Mouse (Mus musculus) T-helper 17 cell (primary cell): ENCODE results near the gene Lmnb2.

ENCODE experiments used
- in situ Hi-C, 2 experiments: fragments of 300-600 bp; cut with MboI, MseI; formaldehyde crosslinking; loops; 1 replicate in 1 of 2; 2 replicates in 1 of 2; pipeline ENCODE4 v1.15.1; 2025; ENCODE audit warnings: high pct_unique_total_duplicates in 2 of 2

Gene Lmnb2

DNA sequence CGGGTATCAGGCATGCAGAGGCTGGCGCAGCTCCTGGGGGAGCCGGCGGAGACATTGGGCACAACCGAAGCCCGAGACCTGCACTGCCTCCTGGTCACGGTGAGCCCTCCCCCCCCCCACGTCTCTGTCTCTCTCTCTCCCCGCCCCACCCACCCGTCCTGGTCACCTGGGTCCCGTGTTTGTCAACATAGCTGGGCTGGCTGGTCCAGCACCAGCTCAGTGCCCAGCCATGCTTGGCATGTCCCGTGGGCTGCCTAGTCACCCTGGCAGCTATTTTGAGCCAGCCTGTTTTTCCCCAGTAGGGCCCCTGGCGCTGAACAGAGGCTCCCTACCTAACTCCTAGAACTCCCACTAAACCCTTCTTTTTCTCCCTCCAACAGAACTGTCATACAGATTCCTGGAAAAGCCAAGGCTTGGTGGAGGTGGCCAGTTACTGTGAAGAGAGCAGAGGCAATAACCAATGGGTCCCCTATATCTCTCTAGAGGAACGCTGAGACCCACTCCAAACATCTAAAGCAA, 13.2 kb upstream of the Lmnb2 start:
- in situ Hi-C loops = loop anchor here in 1 of 2 experiments (25.0 kb wide), 1 partner anchor 1831 kb away; the partner anchor contains the start of gene Nfyb

DNA sequence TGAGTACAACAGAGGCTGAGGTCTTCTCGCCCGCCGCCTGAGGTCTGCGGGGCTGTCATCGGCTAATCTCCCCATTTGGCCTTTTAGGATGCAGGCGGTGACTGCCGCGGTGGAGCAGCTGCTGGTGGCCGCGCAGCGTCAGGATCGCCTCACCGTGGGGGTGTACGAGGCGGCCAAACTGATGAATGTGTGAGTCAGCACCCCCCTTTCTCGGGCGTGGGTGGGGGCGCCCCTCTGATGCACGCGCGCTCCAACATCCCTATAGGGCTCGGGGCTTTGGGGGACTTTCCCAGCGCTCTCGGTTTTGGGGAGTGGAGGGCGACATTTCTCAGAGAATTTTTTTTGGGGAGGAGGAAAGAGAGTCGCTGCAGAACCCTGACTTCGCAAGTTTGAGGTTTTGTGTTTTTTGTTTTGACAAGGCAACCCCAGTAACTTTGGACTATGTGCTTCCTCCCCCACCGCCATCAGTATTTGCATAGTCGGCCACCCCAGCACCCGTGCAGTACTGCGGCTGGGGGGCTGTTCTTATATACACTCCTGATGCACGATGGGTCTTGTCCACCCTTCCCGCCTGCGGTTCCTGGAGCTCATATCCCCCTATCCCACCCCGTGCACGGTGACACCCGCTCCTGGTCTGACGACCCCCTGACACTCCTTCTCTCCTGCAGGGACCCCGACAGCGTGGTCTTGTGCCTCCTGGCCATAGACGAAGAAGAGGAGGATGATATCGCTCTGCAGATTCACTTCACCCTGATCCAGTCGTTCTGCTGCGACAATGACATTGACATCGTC, 12.5 kb upstream of the Lmnb2 start:
- in situ Hi-C loops = loop anchor here in 1 of 2 experiments (25.0 kb wide), 1 partner anchor 1832 kb away; the partner anchor contains the start of gene Nfyb

DNA sequence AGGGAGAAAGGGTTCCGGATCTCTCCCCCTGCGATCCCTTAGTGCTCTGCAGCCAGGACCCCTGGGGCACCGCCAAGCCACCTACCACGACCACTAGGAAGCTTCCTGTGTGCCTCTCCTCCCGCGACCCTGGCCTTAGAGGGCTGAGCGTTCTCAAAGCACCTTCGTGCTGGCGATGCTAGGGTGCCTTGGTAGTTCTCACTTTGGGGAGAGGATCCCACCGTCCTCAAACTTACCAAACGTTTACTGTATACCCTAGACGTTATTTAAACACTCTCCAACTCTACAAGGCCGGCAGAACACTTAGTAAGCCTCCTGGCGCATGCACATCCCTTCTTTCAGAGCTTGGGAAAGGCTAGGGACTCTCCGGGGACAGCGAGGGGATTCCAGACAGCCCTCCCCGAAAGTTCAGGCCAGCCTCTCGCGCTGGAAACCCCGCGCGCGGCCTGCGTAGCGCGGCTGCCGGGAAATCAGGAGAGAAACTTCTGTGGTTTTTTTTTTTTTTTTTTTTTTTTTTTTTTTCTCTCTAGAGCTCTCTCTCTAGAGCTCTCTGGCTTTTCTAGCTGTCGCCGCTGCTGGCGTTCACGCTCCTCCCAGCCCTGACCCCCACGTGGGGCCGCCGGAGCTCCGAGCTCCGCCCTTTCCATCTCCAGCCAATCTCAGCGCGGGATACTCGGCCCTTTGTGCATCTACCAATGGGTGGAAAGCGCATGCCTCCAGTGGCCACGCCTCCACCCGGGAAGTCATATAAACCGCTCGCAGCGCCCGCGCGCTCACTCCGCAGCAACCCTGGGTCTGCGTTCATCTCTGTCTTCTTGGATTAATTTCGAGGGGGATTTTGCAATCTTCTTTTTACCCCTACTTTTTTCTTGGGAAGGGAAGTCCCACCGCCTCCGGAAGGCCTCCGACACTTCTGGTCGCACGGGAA, 11.5 kb upstream of the Lmnb2 start, which contains the start of gene Gadd45b:
Gadd45b (plus strand) TSS at position 775 of the 928 bp plus-strand sequence.
- in situ Hi-C loops = loop anchor here (5.0 to 25.0 kb wide), 2 partner anchors 63 to 1833 kb away; partner anchors contain the start of gene Nfyb (in 1 of the 2)

DNA sequence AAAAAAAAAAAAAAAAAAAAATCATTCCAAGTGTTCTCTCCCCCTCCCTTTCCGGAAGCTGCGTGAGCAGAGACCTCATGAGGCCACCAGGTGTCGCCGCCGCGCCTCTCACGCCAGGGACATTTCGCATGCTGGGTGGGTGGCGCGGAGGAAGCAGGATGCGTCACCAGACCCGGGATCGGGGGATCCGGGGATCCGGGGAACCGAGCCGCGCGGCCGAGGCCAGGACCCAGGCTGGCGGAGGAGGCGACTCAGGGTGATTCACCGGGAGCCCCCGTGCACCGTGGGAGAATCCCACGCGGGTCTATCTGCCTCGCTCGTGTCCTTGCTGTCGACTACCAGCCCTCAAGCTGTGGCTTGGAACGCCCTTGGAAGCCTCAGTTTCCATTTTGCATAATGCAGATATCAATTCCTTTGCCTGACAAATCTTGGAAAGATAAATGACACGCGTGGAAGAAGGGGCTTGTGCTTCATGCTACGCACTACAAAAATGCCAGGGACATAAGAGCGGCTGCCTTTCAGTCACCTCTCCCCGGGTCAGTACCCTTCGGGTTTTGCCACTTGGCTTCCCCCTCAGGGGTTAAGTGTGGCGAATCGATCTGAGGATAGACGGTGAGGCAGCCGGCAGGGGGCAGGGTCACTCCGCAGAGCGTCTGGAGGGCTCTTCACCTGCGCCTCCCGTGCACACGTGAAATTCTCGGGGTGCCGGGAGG, 10.7 kb upstream of the Lmnb2 start:
- in situ Hi-C loops = loop anchor here (5.0 to 25.0 kb wide), 2 partner anchors 64 to 1834 kb away; partner anchors contain the start of gene Nfyb (in 1 of the 2)

DNA sequence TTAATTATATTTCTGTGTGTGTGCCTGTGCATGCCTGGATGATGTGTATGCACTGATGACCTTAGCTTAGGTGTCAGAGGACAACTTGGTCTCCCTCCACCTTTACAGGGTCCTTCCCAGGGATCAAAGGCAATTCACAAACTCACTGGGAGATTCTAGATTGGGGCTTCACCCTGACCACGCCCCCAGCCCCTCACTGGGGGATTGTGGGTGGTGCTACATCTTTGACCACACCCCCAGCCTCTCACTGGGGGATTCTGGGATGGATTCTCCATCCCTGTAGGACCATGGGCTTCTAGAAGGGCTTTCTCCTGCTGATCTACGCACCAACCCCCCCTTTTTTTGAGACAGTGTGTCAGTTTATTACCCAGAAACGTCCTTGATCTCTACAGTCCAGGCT, 7.4 kb upstream of the Lmnb2 start:
- in situ Hi-C loops = loop anchor here (5.0 to 25.0 kb wide), 2 partner anchors 67 to 1837 kb away; partner anchors contain the start of gene Nfyb (in 1 of the 2)

DNA sequence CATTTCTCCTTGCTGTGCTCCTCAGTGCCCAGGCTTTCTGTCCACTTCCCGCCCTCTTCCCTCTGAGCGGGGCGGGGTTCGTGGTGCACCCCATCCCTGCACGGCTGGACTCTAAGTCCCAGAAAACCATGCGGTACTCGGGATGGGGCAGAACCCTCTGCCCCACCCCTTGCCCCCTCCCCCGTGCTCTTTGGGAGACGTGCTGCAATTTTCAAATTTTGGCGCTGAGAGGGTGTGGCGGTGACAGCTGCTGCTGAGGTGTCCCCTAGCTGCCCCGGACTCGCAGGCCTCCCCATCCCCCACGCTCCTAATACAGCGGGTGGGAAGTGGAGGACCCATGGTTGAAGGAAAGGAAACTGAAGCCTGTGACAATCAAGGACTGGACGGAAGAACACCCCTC, 3.9 kb upstream of the Lmnb2 start:
- in situ Hi-C loops = no loop called here

DNA sequence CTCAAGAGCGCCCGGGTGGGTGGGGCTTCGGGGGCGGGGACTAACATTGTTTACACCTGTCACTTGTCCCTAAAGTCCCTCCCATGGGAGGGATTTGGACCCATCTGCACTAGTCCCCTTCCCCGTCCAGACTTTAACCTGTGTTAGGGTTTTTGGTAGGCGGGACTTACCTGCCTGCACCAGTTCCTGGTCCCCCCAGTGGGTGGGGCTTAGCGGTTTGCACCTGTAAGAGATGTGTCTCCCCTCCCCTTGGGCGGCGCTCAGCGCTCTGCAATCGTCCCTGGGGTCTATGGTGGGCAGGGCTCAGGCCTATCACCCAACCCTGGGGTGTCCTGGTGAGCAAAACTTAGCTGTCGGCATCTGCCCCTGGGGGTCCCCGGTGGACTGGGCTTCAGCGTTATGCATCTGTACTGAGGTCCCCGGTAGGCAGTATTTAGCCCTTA, 688 bp downstream of the Lmnb2 start:
- in situ Hi-C loops = no loop called here

DNA sequence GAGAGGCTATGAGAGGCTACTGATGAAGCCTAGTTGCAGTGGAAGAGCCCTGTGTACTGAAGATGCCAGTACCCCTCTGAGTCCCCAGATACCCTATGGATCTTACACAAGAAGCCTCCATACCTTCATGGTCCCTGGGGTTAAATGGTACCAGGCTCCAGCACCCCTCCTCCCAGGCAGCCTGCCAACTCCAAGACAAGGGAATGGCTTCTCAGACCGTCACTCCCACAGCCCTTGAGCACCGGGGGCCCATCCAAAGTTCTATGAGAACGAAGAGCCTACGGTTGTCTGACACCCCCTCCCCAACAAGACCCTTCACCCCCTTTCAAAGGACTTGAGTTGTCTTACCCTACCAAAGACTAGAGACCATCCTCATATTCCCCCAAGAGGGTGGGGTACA, 2.3 kb downstream of the Lmnb2 start:
- in situ Hi-C loops = no loop called here

DNA sequence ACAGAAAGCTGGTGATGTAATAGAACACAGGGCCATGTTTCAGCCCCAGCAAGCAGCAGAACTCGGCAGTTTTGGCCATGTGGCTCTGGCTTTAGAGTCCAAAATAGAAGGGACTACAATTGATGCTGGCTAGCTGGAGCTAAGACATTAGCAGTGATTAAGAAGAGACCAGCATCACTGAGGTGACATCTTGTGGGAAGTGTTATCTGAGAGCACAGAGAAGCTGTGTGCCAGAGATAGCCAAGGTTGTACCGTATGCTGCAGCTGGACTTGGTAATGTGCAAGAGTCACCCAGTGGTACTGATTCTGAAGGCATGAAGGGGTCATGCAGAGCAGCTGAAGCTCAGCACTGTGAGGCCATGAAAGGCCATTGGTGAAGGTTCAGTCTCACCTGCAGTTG, 2.8 kb downstream of the Lmnb2 start:
- in situ Hi-C loops = no loop called here

DNA sequence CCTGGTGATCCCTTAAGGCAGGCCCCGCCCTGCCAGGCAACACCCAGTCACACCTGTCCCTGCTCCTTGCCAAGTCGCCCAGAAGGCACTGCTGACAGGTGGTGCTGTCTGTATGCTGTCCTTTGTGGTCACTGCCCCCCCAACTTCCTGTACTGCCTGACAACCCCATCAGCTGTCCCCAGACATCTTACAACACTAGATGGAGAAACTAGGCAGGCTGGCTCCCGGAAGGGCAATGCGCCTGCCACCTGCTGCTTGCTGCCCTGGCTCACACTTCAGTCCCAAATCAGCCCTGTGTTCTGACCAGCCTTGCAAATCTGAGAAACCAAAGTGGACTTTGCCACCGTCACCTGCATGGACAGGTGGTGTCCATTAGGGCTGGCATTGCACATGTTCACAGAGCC, 3.8 kb downstream of the Lmnb2 start:
- in situ Hi-C loops = no loop called here

DNA sequence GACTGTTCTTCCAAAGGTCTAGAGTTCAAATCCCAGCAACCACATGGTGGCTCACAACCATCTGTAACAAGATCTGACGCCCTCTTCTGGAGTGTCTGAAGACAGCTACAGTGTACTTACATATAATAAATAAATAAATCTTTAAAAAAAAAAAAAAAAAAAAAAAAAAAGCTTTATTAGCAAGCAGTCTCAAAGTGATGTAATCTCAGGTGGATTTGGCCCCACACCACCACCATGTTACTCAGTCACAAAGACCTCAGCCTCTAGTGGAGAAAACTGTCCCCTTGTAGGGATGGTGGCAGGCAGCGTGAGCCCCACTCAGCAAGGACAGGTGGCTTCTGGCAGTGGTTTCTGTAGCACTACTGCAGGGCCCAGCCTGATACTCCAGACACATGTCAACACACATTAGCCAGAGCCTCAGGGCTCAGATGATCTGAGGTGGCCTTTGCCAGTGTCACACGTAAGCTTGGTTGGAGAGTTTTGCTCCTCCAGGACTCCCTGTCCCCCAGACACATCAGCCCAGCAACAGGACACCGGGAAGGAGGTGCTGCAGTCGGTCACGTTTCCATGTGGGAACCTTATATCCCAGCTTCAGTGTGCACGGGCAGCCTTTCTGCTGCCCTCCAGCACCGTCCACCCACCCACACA, 4.6 kb downstream of the Lmnb2 start:
- in situ Hi-C loops = no loop called here

DNA sequence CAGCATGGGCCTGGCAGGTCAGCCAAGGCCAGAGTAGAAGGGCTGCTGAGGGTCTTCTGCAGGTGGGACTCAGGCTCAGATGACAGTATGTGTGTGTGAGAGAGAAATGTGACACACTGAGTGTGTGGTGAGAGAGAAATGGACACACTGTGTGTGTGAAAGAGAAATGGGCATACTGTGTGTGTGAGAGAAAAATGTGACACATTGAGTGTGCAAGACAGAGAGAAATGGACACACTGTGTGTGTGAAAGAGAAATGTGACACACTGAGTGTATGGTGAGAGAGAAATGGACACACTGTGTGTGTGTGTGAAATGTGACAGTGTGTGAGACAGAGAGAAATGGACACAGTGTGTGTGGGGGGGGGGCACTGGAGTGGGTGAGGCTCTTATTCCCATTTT, 6.2 kb downstream of the Lmnb2 start:
- in situ Hi-C loops = no loop called here

DNA sequence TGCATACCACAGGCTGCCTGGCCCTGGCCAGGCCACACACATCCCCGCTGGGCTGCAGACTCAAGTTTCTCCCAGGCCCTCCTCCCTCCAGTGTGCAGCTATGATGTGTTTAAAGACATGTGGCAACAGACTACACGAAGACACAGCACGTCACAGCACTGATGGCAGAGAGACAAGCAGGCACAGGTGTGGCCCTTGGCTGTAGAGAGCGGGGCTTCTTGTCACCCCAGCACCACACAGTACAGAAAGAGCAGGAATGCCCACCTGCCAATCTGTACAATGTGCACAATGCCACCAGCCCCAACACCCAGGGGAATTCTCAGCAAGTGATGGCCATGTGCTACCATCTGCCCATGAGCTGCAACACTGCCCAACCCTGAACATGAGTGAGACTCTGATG, 6.7 kb downstream of the Lmnb2 start:
- in situ Hi-C loops = no loop called here

DNA sequence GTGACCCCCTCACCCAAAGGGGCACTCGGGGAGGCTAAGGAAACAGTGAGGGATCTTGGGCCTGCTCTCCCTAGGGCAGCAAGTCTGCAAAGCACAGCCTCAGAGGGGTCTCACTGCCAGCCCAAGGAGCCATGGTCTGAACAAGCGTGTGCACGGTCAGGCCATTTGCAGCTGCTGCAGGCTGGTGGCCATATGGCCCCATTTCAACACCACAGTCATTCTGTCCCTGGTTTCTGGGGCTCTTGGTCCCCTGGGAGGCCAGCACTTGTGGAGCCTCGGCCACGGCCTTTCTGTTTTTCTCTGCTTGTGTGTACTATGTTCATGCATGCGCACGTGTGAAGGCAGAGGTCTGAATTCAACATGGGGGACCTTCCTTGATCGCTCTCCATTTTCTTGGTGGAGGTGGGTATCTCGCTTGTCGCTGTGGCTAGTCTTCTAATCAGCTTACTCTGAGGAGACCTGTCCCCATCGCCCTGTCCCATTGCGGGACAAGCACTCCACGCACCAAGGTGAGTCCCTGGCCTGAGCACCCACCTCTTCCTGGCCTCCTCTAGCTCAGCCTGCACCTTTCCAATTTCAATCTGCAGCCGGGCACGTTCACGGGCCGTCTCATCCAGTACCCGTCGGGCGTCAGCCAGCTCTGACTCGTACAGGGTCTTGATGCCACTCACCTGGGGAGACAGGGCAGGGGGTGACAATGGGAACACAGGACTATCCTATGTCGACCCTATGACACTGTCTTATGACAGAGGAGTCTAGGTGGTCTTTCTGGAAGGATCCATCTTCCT, 8.5 kb downstream of the Lmnb2 start:
- in situ Hi-C loops = no loop called here

DNA sequence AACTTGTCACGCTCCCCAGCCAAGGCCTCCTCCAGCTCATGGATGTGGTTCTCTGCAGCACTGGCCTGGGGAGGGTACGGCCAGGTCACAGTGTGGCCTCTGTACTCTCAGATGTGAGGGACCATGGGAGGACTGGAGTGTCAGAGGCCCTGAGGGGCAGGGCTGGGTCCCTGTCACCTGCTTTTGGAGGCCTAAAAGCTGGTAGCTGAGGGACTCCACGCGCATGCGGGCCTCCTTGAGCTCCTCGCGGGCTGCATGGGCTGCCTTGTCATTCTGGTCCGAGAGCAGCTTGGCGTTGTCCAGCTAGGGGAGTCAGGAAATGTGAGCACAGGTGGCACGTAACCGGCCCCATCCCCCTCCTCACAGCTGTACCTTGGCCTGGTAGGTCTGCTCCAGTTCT, 13.3 kb downstream of the Lmnb2 start:
- in situ Hi-C loops = no loop called here

DNA sequence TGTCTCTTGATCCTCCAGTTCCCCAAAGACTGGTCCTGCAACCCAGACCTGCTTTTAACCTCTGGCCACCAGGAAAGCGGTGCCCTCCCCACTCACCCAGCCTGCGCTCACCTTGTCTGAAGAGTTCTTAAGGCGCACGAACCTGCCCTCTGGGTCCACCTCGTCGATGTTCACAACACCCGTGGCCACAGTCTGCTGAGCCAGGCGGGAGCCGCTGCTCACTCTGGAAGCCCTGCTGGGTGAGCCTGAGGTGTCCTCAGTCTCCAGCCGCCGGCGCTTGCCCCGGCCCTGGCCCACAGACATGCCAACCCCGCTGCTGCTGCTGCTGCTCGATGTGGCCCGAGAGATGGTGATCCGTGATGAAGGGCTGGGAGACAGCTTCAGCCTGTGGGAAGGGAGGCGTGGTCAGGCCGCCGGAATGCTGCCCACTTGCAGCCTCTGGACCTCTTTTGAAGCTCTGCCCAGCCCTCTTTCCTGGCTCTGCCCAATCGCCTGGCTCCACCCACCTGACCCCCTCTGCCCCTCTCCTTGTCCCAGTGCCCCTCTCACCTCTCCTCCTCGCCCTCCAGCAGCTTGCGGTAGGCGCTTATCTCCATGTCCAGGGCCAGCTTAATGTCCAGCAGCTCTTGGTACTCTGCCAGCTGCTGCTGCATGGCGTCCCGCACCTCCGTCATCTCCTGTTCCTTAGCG, 13.9 kb downstream of the Lmnb2 start:
- in situ Hi-C loops = no loop called here

DNA sequence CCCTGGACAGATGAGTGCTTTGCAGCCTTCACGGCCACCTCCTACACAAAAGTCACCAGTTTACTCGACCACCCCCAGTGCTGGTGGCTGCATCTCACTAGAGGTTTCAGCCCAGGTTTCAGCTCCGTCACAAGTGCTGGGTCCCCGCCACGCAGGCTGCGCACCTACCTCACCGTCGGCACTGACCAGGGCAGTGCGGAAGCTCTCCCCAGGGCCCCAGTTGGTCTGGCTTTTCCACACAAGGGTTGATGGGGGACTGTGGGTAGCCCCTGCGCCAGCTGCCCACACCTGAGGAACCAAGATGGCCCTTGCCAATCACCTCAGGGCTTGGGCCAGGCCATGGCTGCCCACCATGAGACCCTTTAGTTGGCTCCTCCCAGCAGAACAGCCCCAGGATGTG, 14.8 kb downstream of the Lmnb2 start:
- in situ Hi-C loops = no loop called here

DNA sequence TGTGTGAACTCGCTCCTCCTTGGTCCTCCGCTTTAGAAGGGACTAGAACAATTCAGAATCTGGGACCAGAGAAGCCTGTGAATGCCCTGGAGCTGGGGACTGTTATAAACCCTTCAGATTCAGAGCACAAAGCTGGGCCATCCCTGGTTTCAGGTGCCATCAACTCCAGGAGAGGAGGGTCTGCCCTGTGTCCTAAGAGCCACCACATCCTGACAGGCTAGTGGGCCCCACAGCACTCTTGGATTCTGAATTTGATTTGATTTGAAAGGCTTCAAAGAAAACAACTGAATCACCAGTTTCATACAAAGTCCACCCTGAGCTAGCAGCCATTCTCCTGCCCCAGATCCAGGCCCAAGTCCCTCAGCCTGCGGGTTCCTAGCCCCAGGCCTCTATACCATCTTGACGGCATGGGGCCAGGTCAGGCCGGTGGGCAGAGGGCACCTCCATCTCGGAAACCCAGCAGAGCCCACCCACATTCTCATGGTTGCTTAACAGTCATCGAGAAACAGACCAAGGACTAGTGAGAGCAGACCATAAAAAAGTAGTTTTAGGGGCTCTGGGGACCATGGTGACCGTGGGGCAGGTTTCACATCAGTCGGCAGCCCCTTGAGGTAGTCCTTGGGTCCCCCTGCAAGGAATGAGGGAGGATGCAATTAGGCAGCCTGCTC, 15.6 kb downstream of the Lmnb2 start:
- in situ Hi-C loops = no loop called here
